Mouse (Mus musculus) MEL-GATA-1-ER (cell line): Measurements from ENCODE around the gene Nlrp3.

Experiments
- DNase-seq: peaks from one replicate; pipeline ENCODE4 v3.0.0-alpha.2; 2012; ENCODE audit warnings: low read depth; ENCODE audit errors: extremely low read depth

Gene Nlrp3

GRCm38 (mm10) chr11:59541324-59541723, at the start of gene Nlrp3:
Gene Nlrp3, plus strand, starts transcription at chr11:59541568.
- DNase-seq, result peak; percentile 11

- DNase-seq, result no peak
Measured at GRCm38 (mm10) chr11:59496672-59497310, 44.6 kb upstream of the Nlrp3 start.

- DNase-seq, result no peak
Measured at GRCm38 (mm10) chr11:59497747-59498146, 43.6 kb upstream of the Nlrp3 start.

GRCm38 (mm10) chr11:59501978-59502700, 39.2 kb upstream of the Nlrp3 start:
- DNase-seq, result peak; percentile 68

GRCm38 (mm10) chr11:59505351-59505838, 36.0 kb upstream of the Nlrp3 start:
- DNase-seq, result peak; percentile 61

GRCm38 (mm10) chr11:59505839-59506712, 35.3 kb upstream of the Nlrp3 start:
- peak; percentile 66 for DNase-seq

- DNase-seq, result no peak
Measured at GRCm38 (mm10) chr11:59506713-59507074, 34.7 kb upstream of the Nlrp3 start.

GRCm38 (mm10) chr11:59511558-59511957, 29.8 kb upstream of the Nlrp3 start:
- DNase-seq, result no peak

- no peak for DNase-seq
Measured at GRCm38 (mm10) chr11:59512733-59513132, 28.6 kb upstream of the Nlrp3 start.

- no peak for DNase-seq
Measured at GRCm38 (mm10) chr11:59513556-59513955, 27.8 kb upstream of the Nlrp3 start.

- DNase-seq, result no peak
Measured at GRCm38 (mm10) chr11:59514381-59514780, 27.0 kb upstream of the Nlrp3 start.

GRCm38 (mm10) chr11:59514789-59515188, 26.6 kb upstream of the Nlrp3 start:
- no peak for DNase-seq

GRCm38 (mm10) chr11:59517441-59517840, 23.9 kb upstream of the Nlrp3 start:
- no peak for DNase-seq

- DNase-seq, result no peak
Measured at GRCm38 (mm10) chr11:59518226-59518625, 23.1 kb upstream of the Nlrp3 start.

- DNase-seq, result no peak
Measured at GRCm38 (mm10) chr11:59519741-59520495, 21.4 kb upstream of the Nlrp3 start.

GRCm38 (mm10) chr11:59524150-59524549, 17.2 kb upstream of the Nlrp3 start:
- DNase-seq, result no peak

GRCm38 (mm10) chr11:59525237-59525636, 16.1 kb upstream of the Nlrp3 start:
- DNase-seq, result peak; percentile 68

GRCm38 (mm10) chr11:59526472-59527080, 14.8 kb upstream of the Nlrp3 start, which contains the start of gene Zkscan17:
Gene Zkscan17, minus strand, starts transcription at chr11:59526751.
- peak; percentile 43 for DNase-seq

- no peak for DNase-seq
Measured at GRCm38 (mm10) chr11:59530221-59530620, 11.1 kb upstream of the Nlrp3 start.

- no peak for DNase-seq
Measured at GRCm38 (mm10) chr11:59530870-59531535, 10.4 kb upstream of the Nlrp3 start.
